Mouse (Mus musculus): ENCODE measurements around the gene Thy1.

Thy1 gene

GRCm38 (mm10) chr9:44067241-44067959 lies 24.2 kb downstream of the Thy1 start:
- DNase-seq (ENCODE audit: low spot score), result peak; percentile 34

DNA sequence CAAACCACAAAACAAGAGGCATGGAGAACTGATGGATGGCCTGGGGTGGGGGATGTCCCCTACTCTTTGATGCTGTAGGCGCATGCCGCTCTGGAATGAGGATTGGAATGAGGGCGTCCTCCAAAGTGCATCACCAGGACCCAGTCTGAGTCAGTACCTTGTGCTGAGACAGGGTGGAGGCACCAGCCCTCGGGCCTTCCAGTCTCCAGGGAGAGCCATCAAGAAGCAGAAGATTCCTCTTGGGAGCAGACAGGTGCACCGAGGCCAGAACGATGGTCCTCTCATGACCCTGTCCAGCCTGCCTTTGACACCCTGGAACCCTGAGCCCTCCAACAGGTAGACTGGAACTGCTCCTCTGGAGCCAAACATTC lies 24.8 kb downstream of the Thy1 start:
- DNase-seq (ENCODE audit: low spot score), result no peak

DNA sequence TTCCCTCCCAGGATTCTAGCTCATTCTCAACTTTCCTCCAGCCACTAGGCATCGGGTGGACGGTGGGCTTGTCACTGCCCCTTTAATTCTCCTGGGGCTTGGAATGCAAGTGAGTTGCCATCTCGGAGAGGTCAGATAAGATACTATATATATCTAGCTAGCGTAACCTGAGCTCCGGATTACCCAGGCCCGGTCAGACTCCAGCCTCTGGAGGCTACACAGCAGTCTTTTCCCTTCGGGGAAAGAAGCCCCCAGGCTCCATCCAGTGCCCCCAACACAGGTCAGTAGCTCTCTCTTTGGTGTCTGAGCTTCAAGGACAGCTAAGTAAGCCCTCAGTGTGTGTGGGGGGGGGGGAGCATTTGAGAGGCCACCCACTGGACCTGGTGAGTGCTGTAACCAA lies 26.1 kb downstream of the Thy1 start:
- DNase-seq (ENCODE audit: low spot score), result no peak

DNA sequence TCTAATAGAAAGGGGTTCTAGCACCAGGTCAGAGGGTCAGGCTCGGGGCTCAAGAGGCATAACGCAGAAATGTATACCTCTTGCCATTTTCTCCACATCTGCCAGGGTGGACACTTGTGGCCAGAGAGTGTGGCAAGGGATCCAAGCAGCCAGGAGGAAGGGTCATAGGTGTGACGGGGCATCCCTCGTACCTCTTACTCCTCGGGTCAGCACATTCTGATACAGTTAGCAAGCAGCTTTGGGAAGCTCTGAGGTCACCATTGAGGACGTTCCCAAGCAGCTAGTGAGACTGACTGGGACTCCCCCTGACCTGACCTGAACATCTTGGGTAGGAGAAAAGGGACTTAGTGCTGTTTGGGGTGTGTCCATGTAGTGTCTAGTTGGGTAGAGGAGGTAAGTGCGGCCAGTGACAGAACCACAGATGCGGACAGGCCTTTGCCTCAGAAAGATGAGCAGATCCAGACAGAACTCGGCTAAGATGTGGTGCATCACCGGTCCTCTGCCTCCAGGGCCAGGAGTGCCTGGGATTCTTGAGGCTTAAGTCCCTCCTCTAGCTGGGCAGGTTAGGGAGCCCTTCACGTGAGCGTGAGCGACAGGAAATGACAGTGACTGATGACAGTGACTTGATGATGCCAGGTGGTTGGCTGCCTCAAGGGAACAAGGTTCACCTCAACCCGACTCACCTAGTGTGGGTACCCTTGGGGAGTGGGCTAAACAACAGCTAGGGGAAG lies 27.1 kb downstream of the Thy1 start:
- DNase-seq (ENCODE audit: low spot score), result no peak

DNA sequence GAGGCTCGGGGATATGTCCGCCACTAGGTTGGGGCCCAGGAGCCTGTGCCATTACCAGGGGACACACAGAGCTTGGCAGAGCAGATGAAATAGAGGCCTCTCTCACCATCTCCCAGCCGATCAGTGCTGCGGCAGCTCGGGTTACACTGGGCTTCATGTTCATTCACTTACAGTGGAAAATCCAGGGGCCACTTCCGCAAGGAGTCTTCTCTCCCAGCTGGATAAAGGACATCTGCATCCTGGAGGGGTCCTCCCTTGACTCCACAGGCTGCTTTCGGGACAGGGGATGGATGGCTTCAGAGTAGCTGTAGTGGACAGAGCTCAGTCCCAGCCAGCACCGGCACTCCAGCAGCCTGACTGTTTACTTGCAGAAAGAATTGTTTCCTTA lies 27.7 kb downstream of the Thy1 start:
- DNase-seq (ENCODE audit: low spot score), result no peak

GRCm38 (mm10) chr9:44071914-44072598 lies 28.9 kb downstream of the Thy1 start:
- peak; percentile 78 for DNase-seq (ENCODE audit: low spot score)

GRCm38 (mm10) chr9:44072599-44072915 lies 29.4 kb downstream of the Thy1 start:
- no peak for DNase-seq (ENCODE audit: low spot score)

DNA sequence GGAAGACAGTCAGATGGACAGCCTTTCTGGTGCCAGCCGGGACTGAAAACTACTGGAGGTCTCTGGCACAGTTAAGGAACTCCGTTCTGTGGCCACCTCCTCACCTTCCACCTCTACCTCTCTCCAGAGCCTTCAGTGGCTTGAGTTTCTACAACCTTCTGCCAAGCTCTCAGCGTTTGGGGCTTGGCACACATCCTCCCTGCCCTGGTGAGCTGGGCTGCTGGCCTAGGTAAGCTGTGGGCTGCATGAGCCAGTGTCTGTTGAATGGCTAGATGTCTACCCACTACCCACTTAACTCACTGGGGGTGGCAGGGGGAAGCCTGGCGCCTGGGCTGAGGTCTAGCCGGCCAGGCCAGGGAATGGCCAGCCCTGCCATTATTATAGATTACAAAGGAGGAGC lies 29.9 kb downstream of the Thy1 start:
- DNase-seq (ENCODE audit: low spot score), result no peak

DNA sequence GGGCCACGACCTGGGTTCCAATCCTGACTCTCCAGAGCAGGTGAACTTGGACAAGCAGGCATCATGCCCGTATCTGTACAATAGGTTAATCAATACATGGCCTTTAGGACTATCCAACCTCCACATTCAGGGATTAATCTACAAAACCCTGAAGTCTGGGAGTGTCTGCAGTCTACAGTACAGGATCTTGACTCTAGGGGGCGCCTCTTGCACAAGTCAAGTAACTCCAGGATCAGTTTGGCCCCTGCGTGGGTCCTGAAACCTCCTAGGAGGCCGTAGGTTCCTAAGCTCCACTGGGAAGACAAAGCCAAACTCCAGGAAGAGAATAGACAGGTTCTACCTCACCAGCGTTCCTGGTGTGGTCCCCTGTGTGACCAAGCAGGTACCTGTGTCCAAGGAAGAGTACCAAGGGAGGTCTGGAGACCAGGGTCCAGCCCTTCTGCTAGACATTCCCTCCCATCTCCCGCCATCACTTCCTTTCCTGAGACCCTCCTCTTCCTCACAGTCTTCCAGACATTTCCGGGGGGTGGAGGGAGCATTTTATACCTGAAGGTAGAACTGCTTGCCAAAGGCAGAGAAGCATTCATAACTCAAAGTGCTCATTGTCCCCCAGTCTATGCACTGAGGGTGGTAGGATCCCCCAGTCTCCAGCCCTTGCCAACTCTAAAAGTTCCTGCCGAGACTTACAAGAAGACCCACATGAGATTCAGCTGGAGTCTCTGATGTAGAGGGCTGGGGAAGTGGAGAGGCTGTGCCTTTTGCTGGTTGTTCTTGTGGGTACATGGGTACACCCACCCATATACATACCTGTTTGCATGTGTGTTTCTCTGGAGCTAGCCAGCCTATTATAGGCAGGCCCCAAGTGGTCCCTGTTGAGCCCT lies 31.5 kb downstream of the Thy1 start:
- DNase-seq (ENCODE audit: low spot score), result no peak

DNA sequence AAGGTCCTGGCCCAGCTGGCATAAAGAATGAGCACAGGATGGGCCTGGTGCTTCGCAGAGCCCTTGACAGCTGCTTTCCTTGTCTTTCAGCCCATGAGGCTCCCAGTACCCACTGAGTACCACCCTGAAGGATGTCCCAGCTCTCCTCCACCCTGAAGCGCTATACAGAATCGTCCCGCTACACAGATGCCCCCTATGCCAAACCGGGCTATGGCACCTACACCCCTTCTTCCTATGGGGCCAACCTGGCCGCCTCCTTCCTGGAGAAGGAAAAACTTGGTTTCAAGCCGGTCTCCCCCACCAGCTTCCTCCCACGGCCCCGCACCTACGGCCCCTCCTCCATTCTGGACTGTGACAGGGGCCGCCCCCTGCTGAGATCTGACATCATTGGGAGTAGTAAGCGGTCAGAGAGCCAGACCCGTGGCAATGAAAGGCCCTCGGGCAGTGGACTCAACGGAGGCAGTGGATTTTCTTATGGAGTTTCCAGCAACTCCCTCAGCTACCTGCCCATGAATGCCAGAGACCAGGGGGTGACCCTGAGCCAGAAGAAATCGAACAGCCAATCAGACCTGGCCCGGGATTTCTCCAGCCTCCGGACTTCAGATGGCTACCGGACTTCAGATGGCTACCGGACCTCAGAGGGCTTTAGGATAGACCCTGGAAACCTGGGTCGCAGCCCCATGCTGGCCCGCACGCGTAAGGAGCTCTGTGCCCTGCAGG lies 32.3 kb downstream of the Thy1 start:
- no peak for DNase-seq (ENCODE audit: low spot score)

GRCm38 (mm10) chr9:44075996-44076763 lies 33.0 kb downstream of the Thy1 start:
- no peak for DNase-seq (ENCODE audit: low spot score)

GRCm38 (mm10) chr9:44076764-44077120 lies 33.6 kb downstream of the Thy1 start:
- peak; percentile 86 for DNase-seq (ENCODE audit: low spot score)

GRCm38 (mm10) chr9:44077266-44077910 lies 34.2 kb downstream of the Thy1 start:
- DNase-seq (ENCODE audit: low spot score), result no peak

DNA sequence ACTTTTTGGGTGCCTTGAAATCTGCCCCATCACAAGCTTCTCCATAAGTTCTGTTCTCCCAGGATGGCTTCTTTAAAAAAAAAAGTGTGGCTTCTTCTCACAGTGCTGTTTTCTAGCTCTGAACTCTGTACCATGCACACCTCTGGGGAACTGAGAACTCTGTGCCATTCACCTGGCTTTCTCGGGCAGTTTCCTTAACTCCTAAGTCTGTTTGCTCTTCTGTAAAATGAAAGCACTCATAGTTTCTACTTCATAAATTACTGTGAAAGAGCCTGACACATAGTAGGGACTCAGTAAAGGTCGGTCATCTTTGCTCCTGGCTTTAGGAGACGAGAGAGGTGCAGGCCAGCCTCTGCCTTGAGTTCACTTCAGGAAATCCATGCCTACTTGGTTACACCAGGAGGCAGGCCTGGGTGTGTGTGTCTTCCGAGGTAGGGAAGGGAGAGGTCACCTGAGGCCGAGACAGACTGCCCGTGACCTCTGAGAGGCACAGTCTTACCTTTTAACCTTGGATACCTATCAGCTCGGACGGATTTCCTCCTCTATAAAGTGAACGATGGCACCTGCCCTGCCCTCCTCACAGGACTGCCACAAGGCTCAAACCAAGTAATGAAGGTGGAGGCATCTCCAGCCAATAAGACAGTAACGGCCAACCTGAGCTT lies 35.1 kb downstream of the Thy1 start:
- DNase-seq (ENCODE audit: low spot score), result no peak

GRCm38 (mm10) chr9:44078955-44079756 lies 36.0 kb downstream of the Thy1 start:
- DNase-seq (ENCODE audit: low spot score), result peak; percentile 54

DNA sequence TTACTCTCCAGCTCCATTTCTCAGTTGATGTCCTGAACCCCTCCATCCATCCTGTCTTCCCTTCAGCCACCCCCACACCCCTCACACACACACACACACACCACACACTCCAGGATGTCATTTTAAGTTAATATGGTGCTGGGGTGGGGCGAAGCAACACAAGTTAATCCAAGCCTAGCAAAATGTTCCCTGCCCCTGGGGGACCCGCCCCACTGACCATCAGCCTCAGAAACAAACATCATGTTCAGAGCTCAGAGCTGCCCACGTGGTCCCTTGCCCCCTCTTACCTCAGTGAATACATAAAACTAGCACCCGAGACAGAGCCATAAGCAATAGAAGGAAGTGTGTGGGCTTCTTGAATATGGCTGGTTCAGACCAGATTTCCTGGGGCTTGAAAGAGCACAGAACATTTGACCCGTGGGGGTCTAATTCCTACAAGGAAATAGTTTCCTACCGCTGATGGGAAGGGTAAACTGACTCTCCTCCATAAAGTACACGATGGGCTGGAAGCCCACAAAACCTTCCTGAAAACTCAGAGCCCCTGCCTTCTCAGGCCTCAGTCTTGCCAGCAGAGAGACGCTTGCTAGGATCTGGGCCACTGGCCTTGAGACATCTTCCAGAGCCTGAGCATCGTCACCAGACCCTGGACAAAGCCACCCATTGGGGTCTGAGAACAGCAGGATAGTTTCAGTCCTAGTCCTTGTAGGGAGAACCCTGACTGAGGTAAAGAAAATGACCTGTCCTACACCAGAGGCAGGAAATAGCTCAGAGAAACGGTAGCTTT lies 37.0 kb downstream of the Thy1 start:
- no peak for DNase-seq (ENCODE audit: low spot score)

- no peak for DNase-seq (ENCODE audit: low spot score)
Observed at GRCm38 (mm10) chr9:44080953-44081352, 37.8 kb downstream of the Thy1 start.

GRCm38 (mm10) chr9:44081581-44081980 lies 38.4 kb downstream of the Thy1 start:
- no peak for DNase-seq (ENCODE audit: low spot score)

Measured in retina, embryonic 14.5 days (tissue).